Mouse (Mus musculus) urinary bladder, postnatal 25 days (tissue): ENCODE measurements around the gene Nup54.

Experiments used
- DNase-seq: peaks from one replicate; pipeline ENCODE4 v3.0.0; 2022; ENCODE audit warnings: low spot score

The Nup54 gene

DNA sequence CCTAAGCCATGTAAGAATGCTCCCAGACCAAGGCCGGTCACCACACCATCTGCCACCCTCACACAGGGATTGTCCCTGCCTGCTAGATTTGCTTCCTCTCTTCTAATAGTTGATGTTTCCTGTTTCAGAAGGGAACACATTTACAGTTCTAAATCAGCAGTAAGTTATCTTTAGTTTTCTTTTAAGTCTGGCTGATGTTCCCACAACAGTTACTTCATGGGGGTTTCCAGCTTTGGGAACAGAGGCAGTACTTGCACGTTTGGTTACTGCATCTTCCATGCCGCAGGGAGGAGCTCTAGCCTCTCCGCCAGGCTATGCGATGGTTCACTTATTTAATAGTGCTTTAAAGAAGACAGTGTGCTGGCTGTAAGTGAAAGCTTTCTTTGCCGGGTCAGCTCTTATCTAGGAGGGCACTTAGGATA, 60.3 kb downstream of the Nup54 start:
- DNase-seq: no peak

DNA sequence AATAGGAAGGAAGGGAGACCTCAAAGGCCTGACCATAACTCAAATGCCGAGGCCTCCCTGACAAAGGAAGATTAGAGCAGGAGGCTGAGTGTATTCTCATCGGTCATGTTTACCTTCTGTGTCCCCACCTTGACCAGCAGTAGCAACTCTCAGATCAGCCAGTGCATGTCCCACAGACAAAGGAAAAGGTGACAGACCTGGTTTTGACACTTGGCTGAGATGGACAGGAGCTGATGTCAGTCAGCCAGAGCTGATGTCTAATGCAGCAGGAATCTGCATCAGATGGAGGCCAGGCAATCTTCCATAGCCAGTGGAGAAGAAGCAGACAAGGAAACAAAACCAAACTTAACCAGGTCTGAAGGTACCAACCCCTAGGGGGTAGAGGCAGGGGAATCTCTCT, 62.4 kb downstream of the Nup54 start:
- no peak for DNase-seq

DNA sequence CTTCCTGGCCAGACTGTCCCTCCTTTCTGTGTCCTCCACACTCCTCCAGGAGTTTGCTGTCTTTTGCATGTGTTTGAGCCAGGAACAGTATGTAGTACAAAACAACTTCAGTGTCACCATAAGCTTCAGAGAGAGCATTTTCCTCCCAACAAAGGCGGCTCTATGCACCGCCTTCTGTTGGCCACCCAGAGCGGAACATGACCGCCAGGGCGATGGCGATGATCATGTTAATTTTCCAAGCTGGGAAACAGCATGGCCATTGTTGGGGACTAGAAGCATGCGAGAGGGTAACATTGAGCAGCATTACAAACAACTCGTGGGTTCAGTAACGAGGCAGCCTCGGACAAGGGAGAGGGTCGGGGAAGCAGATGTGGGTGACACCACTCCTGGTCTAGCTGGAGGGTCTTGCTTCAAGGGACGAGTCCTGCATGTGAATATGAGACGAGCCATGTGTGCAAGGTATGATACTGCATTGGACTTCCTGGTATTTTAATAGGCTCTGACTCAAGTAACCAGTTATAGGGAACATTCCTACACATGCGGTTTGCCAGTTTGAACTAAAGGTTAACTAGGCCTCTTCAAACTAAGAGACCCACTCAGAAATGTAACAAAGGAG, 63.5 kb downstream of the Nup54 start:
- DNase-seq: no peak

DNA sequence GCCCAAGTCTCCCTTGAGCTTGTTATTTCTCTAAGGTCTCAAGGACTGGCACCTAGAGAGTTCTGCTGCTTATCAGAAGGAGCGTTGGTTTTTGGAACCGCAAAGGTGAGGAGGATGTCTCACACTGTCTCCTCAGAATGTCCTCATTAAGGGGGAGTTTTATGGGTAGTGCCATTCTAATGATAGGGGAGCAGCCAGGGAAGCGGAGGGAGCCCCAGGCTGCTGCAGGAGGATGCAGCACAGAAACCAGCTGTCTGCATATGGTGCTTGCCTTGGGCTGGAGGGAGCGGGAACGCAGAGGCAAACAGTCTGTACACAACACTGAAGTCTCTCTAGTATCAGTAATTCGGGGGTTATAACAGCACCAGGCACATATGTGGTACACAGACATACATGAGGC, 64.1 kb downstream of the Nup54 start:
- no peak for DNase-seq

DNA sequence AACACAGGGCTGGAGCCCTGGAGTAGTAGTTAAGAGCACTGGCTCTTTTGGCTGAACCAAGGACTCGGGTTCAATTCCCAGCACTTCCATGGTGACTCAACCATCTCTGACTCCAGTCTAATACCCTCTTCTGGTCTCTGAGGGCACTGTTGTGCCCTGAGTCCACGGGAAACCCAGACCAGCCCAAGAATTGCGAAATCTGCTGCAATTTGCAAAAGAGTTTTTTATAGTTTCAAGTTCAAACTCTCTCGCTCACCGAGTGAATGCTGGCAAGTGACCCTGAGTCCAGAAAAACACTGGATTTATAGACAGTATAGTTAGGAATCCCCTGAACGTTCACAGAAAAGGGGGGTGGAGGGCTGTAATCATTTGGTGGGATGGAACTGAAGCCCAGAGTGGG, 64.6 kb downstream of the Nup54 start:
- no peak for DNase-seq

DNA sequence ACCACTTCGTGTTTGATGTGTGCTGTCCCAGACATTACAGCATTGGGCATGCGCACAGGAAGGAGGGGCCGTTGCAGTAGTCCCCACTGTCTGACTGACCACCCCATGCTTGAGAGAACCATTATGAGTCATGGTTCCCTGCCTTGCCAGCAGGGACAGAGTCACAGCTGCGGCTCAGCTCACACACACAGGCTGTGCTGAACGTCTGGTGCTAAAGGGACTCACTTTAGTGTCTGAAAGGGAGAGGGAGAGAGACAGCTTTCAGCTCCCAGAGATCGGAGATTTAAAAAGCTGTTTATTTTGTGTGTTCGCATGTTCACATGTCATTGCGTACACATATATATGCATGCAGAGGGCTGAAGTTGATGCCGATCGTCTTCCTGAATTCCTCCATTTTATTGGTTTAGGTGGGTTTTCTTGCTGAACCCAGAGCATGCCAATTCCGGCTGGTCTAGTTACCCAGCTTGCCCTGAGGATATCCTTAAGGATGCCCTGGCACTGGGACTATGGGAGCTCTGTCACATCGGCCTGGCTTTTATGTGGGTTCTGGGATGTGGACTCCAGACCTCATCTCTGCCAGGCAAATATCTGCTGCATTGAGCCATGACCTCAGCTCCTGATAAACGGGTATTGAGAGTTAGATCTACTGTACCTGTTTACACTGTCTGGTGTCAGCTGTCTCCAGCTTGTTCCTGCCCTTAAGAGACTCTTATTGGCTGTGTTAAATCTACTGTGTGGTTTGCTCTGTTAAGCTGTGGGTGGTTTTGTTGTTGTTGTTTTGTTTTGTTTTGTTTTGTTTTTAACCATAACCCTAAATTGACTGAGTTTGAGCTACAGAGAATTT, 65.6 kb downstream of the Nup54 start:
- peak; percentile 52 for DNase-seq

DNA sequence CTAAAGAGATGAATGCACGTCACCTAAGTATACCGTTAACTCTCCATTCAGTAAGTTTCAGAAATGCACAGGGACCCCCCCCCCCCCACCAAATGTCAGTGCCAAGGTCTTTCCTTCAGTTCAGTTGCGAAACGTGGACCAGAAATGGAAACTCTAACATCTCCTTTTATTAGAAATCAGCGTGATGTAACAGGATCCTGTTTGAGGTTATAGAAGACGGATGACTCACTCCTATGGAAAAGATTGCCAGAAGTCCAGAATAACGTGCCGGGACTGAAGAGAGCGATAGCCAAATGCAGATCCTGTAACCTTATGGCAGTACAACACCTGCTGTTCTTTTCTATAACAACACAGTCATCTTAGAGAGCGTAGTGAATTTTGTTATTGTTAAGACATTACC, 66.6 kb downstream of the Nup54 start:
- DNase-seq: no peak

DNA sequence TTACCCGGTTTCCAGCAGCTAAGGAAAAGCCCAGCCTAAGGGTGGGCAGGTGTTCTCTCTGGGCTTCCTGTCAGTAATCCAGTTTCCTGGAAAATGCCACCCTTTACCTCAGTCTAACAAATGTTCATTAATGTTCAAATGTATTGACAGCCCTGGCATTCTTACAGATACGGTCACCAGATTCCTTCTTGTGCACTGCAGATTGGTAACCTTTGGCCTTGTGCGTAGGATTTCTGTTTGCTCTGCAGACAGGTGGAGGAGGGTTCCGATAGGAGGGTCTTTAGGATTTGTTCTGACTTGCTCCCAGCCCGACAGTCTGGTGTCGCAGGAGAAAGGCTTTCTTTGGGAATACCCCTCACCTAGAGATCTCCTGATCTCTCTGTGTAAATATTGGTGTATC, 68.5 kb downstream of the Nup54 start:
- no peak for DNase-seq
